Mouse (Mus musculus): Measurements from ENCODE around the gene Btbd9.

DNA sequence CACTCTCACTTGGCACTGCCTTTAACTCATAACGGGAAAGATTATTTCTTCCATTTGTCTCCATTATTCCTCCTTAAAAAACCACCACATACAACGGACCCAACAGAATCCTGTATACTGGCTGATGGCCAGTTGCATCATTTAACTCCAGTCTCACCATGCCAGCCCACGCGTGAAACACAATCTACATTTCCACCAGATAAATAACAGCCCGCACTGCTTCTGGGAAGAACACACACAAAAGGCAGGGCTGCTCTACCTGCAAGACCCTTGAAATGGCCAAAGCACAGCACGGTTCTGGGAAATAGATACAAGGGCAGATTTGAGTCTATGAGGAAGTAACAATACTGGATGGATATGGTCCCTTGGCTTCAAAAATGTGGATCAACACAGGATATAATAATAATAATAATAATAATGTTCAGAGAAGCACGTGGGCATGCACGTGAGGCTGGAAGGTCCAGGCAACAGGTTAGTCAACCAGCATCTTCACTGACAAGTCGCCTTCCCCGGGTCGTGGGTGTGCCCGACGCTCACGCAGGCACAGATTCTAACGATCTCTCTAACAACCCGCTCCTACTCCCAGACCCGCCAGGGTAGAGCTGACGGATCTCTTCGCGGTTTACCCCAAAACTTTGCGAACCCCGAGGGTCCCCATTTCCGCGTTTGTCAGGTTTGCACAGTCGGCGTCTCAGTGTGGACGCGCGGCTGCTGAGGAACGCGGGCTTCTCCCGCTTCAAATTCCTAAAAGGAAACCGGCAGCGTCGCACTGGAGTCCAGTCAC, 975 bp downstream of the Btbd9 start:
- TF ChIP-seq CTCF (IDR thresholded peaks at IDR 0.05; ENCODE audit: borderline replicate concordance, insufficient read depth, low read depth, low read length) (no peak), POLR2A (IDR thresholded peaks at IDR 0.05; ENCODE audit: borderline replicate concordance, insufficient read depth, low read length) (no peak)
